Mouse (Mus musculus) heart, embryonic 12.5 days (tissue): ENCODE data around the gene B3gnt9. TPM values are rescaled to one million over a fixed set of nuclear protein-coding genes. Genes with fewer than 3 reads are reported as not detected.
"Not testable (repeated sequence)": the region's sequence is repeated elsewhere in the genome, so short reads cannot be mapped to it uniquely, and the experiment has no call there.

Experiments used
- ATAC-seq: fragments of 200-750 bp; cut with Nextera tagmentation; 2 replicates; pipeline ENCODE4 v1.8.0; 2017; ENCODE audit warnings: moderate TSS enrichment, moderate library complexity; ENCODE audit not compliant: insufficient number of reproducible peaks, low FRiP score
- H3K27ac ChIP-seq: fragments of 300-500 bp; sonication (generic); 2 replicates; pipeline ENCODE4 v1.5.1; 2016; ENCODE audit warnings: mild to moderate bottlenecking, moderate library complexity; ENCODE audit not compliant: poor library complexity, severe bottlenecking
- H3K27me3 ChIP-seq: fragments of 300-500 bp; sonication (generic); replicated peaks from 2 replicates; pipeline ENCODE4 v1.6.1; 2016; ENCODE audit warnings: mild to moderate bottlenecking, moderate library complexity
- H3K36me3 ChIP-seq: fragments of 300-500 bp; sonication (generic); 2 replicates; pipeline ENCODE4 v1.6.1; 2016; ENCODE audit warnings: mild to moderate bottlenecking, moderate library complexity
- H3K4me1 ChIP-seq: fragments of 300-500 bp; sonication (generic); replicated peaks from 2 replicates; pipeline ENCODE4 v1.6.1; 2016; ENCODE audit warnings: mild to moderate bottlenecking
- H3K4me2 ChIP-seq: fragments of 300-500 bp; sonication (generic); 2 replicates; pipeline ENCODE4 v1.6.1; 2016; ENCODE audit warnings: mild to moderate bottlenecking, moderate library complexity
- H3K4me3 ChIP-seq: fragments of 300-500 bp; sonication (generic); 2 replicates; pipeline ENCODE4 v1.5.1; 2016; ENCODE audit warnings: mild to moderate bottlenecking
- H3K9ac ChIP-seq: fragments of 300-500 bp; sonication (generic); 2 replicates; pipeline ENCODE4 v1.6.1; 2016; ENCODE audit warnings: mild to moderate bottlenecking, moderate library complexity
- H3K9me3 ChIP-seq: fragments of 300-500 bp; sonication (generic); replicated peaks from 2 replicates; pipeline ENCODE4 v1.6.1; 2016; ENCODE audit warnings: mild to moderate bottlenecking, moderate library complexity
- WGBS: fragments of 180-500 bp; shearing (Covaris S2); methylation state at CpG from one replicate; pipeline ENCODE4 v1.1.7; 2016; 5-methylcytosine and 5-hydroxymethylcytosine counted together
- polyA plus RNA-seq: library from polyadenylated mRNA; unstranded; fragments of >200 nt; fragmentation: Nextera tagmentation; extraction: Ambion mirVana; gene quantifications from 2 replicates; pipeline ENCODE4 v1.2.1, GENCODE M21; 2016

B3gnt9 gene
- polyA plus RNA-seq, 1 experiment from 2014 or later, result 10.2 TPM

DNA sequence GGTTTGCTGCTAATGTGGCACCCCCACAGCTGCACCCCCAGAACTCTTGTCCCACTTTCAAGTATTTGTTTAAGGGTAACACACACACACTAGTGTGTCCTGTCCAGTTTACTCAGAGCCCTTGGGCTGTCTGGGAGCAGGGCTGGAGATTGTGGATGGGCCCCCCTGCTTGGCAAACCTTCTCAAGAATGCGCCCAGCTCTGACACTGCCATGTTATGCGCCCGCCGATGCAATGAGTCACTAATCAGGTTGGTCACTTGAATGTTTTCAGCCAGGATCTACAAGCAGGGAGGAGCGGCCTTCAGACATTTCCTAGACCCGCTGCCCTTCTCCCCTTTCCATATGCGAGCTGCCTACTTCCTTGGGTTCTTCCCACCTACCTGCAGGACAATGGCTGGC lies 37.5 kb upstream of the B3gnt9 start:
- ATAC-seq, result no peak
- peaks cover 27% of the 10 kb centered on the region for H3K27me3 ChIP-seq
- no peak overlapping the region for H3K4me2 ChIP-seq
- no peak overlapping the region for H3K27ac ChIP-seq
- no peaks in the 10 kb centered on the region for H3K9me3 ChIP-seq
- peaks cover 35% of the 10 kb centered on the region for H3K4me1 ChIP-seq
- 73% methylated on average over 7 of the region's 7 CpGs for WGBS
- no peak overlapping the region for H3K4me3 ChIP-seq
- no peaks in the 10 kb centered on the region for H3K36me3 ChIP-seq
- no peak overlapping the region for H3K9ac ChIP-seq

- not testable (repeated sequence) for H3K4me2 ChIP-seq, H3K4me3 ChIP-seq, H3K9ac ChIP-seq, H3K9me3 ChIP-seq, H3K36me3 ChIP-seq, ATAC-seq, H3K27ac ChIP-seq
- 63% methylated on average over 3 of the region's 3 CpGs for WGBS
- H3K27me3 ChIP-seq, result peaks cover 27% of the 10 kb centered on the region
- H3K4me1 ChIP-seq, result peaks cover 32% of the 10 kb centered on the region
Measured at GRCm38 (mm10) chr8:105291802-105292201, 36.8 kb upstream of the B3gnt9 start.

DNA sequence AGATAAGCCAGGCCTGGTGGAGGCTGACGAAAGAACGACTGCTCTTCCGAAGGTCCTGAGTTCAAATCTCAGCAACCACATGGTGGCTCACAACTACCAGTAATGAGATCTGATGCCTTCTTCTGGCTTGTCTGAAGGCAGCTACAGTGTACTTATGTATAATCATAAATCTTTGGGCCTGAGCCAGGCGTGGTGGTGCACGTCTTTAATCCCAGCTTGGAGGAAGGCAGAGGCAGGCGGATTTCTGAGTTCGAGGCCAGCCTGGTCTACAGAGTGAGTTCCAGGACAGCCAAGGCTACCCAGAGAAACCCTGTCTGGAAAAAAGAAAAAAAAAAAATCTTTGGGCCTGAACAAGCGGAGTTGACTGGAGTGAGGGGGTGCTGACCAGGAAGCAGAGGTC lies 36.4 kb upstream of the B3gnt9 start:
- not testable (repeated sequence) for H3K9ac ChIP-seq, H3K9me3 ChIP-seq, H3K36me3 ChIP-seq, H3K27ac ChIP-seq, H3K4me3 ChIP-seq, ATAC-seq, H3K4me2 ChIP-seq
- Histone ChIP-seq H3K27me3 (peaks cover 27% of the 10 kb centered on the region), H3K4me1 (peaks cover 28% of the 10 kb centered on the region)
- 81% methylated on average over 8 of the region's 8 CpGs for whole genome bisulfite sequencing

DNA sequence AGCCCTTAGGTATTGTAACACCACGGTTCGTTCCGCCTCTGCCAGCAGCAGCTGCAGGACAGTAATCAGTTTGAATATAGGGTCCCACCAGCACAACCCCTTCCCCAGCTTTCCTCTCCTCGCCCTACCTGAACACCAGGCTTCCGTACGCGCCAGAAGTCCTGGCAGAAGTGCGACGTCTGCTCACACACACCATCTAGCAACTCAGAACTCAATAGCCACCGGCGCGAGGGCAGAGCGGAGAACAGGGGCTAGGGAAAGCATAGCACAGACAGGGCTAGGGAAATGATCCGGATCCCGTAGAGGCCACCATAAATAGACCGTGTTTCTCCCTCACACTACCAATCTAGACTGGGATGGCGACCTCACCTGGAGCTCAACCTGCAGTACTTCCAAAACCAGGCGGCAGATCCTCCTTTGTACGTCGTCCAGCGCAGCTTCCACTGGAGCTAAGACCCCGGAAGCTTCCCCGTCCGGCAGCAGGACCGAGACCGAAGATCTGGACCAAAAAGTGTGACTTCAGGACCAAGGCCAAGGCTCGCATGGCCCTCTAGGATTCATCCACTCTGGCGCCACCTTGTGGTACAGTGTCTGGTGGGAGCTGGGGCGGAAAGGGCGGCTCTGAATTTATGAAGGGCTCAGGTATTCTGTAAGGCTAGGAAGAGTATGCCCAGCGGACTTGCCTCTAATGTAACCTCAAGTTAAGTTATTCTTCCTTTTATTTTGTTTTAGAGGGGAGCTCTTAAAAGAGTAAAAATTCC lies 35.8 kb upstream of the B3gnt9 start:
- no peak for ATAC-seq
- WGBS, result 9% methylated on average over 31 of the region's 31 CpGs
- peak overlapping the region; percentile 87 for H3K4me2 ChIP-seq
- H3K4me3 ChIP-seq, result peak overlapping the region; percentile 57
- H3K9me3 ChIP-seq, result no peaks in the 10 kb centered on the region
- H3K27me3 ChIP-seq, result peaks cover 27% of the 10 kb centered on the region
- H3K36me3 ChIP-seq, result no peaks in the 10 kb centered on the region
- H3K27ac ChIP-seq, result no peak overlapping the region
- H3K9ac ChIP-seq, result no peak overlapping the region
- peaks cover 27% of the 10 kb centered on the region for H3K4me1 ChIP-seq

GRCm38 (mm10) chr8:105289805-105290460 lies 35.0 kb upstream of the B3gnt9 start, which contains the start of gene 4931428F04Rik:
4931428F04Rik (minus strand) TSS chr8:105289864.
- Histone ChIP-seq H3K4me2 (peak within 1 kb of the TSS; percentile 87), H3K9ac (peak within 1 kb of the TSS; percentile 46), H3K27me3 (peaks cover 35% of the 10 kb centered on the region), H3K36me3 (peaks cover 6% of the 10 kb centered on the region; the same call in 1 of the 2 replicates), H3K9me3 (no peaks in the 10 kb centered on the region), H3K4me1 (peaks cover 24% of the 10 kb centered on the region), H3K4me3 (peak within 1 kb of the TSS; percentile 57), H3K27ac (no peak within 1 kb of the TSS)
- WGBS, result 3% methylated on average over 43 of the region's 43 CpGs
- ATAC-seq, result peak; percentile 43; the same call in 1 of the 2 replicates

DNA sequence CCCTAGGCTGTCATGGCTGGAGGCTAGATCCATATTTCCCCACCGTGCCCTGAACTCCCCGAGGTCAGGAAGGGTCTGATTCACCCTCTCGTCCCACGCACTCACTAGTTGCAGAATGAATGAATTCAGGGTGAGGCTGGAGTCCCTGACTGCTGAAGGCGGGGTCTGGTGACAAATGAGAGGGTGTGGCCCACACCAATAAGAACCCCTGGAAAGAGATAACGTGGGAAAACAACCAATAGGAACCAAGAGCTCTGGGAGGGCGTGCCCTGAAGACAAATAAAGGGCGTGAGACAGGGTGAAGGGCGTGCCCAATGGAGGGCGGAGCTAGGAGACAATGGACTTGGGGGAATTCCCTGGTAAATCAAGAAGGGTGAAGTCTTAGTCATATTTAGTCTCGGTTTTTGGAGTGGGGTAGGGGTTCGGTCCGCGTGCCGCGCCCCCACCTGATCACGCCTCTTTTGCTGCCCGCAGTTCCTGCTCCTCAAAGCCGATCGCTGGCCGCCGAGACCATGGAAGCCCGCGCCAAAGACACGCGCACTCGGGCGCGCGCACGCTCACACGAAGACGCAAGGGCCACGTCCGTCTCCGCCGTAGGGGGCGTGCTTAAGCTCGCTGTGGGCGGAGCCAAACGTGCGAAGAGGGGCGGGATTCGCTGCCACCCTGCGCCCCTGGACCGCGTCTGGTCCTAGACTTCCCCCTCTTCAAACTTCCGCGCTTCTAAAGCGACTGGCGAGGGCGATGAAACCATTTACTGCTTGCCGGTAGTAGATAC lies 34.2 kb upstream of the B3gnt9 start:
- Histone ChIP-seq H3K9ac (peak overlapping the region; percentile 46), H3K4me1 (peaks cover 20% of the 10 kb centered on the region), H3K4me2 (peak overlapping the region; percentile 87), H3K27ac (no peak overlapping the region), H3K9me3 (no peaks in the 10 kb centered on the region), H3K36me3 (peaks cover 6% of the 10 kb centered on the region; the same call in 1 of the 2 replicates), H3K27me3 (peaks cover 37% of the 10 kb centered on the region), H3K4me3 (peak overlapping the region; percentile 57)
- peak; percentile 92 for ATAC-seq
- WGBS, result under 1% methylated on average over 53 of the region's 53 CpGs

- Histone ChIP-seq H3K27me3 (peaks cover 33% of the 10 kb centered on the region), H3K36me3 (peaks cover 6% of the 10 kb centered on the region; the same call in 1 of the 2 replicates), H3K9ac (no peak overlapping the region), H3K4me1 (peaks cover 20% of the 10 kb centered on the region), H3K4me3 (no peak overlapping the region), H3K27ac (no peak overlapping the region), H3K4me2 (no peak overlapping the region), H3K9me3 (no peaks in the 10 kb centered on the region)
- no peak for ATAC-seq
- WGBS, result 88% methylated on average over 5 of the region's 5 CpGs
Measured at GRCm38 (mm10) chr8:105288231-105288630, 33.3 kb upstream of the B3gnt9 start.

DNA sequence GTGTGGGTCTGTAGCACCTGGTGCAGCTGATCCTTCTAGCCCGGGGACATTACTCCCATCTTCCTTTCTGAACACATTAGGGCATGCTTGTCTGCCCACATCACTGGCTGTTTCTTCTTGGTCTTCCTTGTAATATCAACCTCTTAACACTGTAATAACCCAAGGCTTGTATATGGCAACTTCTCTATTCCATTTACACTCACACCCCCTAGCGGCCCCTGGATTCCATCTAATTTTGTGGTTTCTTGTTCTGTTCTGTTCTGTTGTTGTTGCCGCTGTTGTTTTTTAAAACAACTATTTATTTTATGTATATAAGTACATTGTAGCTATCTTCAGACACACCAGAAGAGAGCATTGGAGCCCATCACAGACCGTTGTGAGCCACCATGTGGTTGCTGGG lies 32.0 kb upstream of the B3gnt9 start:
- Histone ChIP-seq H3K9ac (no peak overlapping the region), H3K4me2 (no peak overlapping the region), H3K4me3 (no peak overlapping the region), H3K4me1 (peaks cover 20% of the 10 kb centered on the region), H3K36me3 (peaks cover 8% of the 10 kb centered on the region; the same call in 1 of the 2 replicates), H3K9me3 (no peaks in the 10 kb centered on the region), H3K27ac (no peak overlapping the region), H3K27me3 (peaks cover 29% of the 10 kb centered on the region)
- WGBS, result 81% methylated on average over 4 of the region's 4 CpGs
- ATAC-seq, result no peak

DNA sequence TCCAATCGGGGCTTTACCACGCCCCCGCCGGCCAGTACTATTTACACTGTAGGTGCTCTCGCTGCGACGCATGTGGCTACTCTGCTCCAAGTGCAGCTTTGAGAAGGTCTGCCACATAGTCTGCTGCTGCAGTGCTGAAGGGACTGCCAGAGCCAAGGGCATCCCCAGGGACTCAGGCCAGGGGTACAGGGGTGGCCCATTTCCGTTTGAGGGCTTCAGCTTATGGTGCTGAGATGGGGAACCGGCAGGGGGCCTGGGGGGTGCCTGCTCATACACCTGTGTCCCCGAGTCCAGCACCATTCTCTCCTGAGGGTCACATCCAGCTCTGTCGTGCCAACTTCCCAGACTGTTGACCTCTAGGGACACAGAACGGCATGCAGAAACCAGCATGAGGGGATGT lies 30.6 kb upstream of the B3gnt9 start:
- Histone ChIP-seq H3K27me3 (peaks cover 33% of the 10 kb centered on the region), H3K9ac (no peak overlapping the region)
- no peak for ATAC-seq

DNA sequence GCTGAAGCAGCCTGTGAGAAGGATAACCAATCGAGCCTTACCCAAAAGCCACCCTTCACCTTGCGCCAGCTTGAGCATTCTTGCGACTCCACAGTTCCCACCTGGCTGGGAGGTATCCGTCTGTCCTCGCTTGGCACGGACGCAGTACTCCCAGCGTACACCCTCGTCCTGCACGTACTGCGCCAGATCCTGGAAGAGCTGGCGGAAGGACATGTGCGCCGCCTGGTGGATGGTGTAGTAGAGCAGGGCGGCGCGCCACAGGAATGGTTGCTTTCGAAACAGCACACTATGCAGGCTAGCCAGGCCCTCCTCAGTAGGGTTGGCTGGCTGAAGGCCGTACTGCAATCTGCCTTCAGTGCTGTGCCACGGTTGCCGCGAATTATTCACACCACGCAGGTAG lies 28.1 kb upstream of the B3gnt9 start:
- Histone ChIP-seq H3K27me3 (peaks cover 53% of the 10 kb centered on the region), H3K4me1 (peaks cover 14% of the 10 kb centered on the region), H3K4me3 (no peak overlapping the region), H3K9ac (no peak overlapping the region), H3K9me3 (no peaks in the 10 kb centered on the region), H3K4me2 (peak overlapping the region; percentile 4; the same call in 1 of the 2 replicates), H3K27ac (no peak overlapping the region), H3K36me3 (peaks cover 13% of the 10 kb centered on the region; the same call in 1 of the 2 replicates)
- WGBS, result 23% methylated on average over 23 of the region's 23 CpGs
- peak; percentile 54; the same call in 1 of the 2 replicates for ATAC-seq

More for the DNA sequence above, 30.6 kb upstream of the B3gnt9 start:
- no peak overlapping the region for H3K4me2 ChIP-seq
- H3K4me1 ChIP-seq, result peaks cover 16% of the 10 kb centered on the region
- 48% methylated on average over 12 of the region's 12 CpGs for WGBS
- no peak overlapping the region for H3K4me3 ChIP-seq
- no peaks in the 10 kb centered on the region for H3K9me3 ChIP-seq
- peaks cover 13% of the 10 kb centered on the region; the same call in 1 of the 2 replicates for H3K36me3 ChIP-seq
- no peak overlapping the region for H3K27ac ChIP-seq

- ATAC-seq, result no peak
- no peak overlapping the region for H3K4me2 ChIP-seq
- peaks cover 14% of the 10 kb centered on the region for H3K4me1 ChIP-seq
- no peak overlapping the region for H3K9ac ChIP-seq
- peaks cover 13% of the 10 kb centered on the region; the same call in 1 of the 2 replicates for H3K36me3 ChIP-seq
- no peaks in the 10 kb centered on the region for H3K9me3 ChIP-seq
- H3K4me3 ChIP-seq, result no peak overlapping the region
- H3K27ac ChIP-seq, result no peak overlapping the region
- peaks cover 61% of the 10 kb centered on the region for H3K27me3 ChIP-seq
- 59% methylated on average over 4 of the region's 4 CpGs for WGBS
Measured at GRCm38 (mm10) chr8:105282239-105282638, 27.3 kb upstream of the B3gnt9 start.
